Mouse (Mus musculus) WW6 (cell line): Measurements from ENCODE around the gene Krt32.

Experiments used
- DNase-seq: peaks from one replicate; pipeline ENCODE4 v3.0.0-alpha.2; 2013; ENCODE audit warnings: low read depth, low spot score

The Krt32 gene

GRCm38 (mm10) chr11:100055686-100056655, 32.1 kb downstream of the Krt32 start:
- no peak for DNase-seq

GRCm38 (mm10) chr11:100050451-100050850, 37.6 kb downstream of the Krt32 start, which contains the start of gene Krt31:
Gene Krt31 (minus strand): TSS chr11:100050551.
- DNase-seq: no peak

GRCm38 (mm10) chr11:100047193-100047592, 40.8 kb downstream of the Krt32 start:
- DNase-seq: no peak

GRCm38 (mm10) chr11:100046303-100046866, 41.6 kb downstream of the Krt32 start:
- no peak for DNase-seq

GRCm38 (mm10) chr11:100041454-100041853, 46.6 kb downstream of the Krt32 start, which contains the start of gene Krt34:
Gene Krt34 (minus strand): TSS chr11:100041554.
- no peak for DNase-seq
